Mouse (Mus musculus) effector memory CD4-positive, alpha-beta T cell, adult 5 months (primary cell): Measurements from ENCODE around the gene Rsc1a1. TPM values are rescaled to one million over a fixed set of nuclear protein-coding genes. Genes with fewer than 3 reads are reported as not detected.

Source experiments
- polyA plus RNA-seq: library from polyadenylated mRNA; unstranded; fragments of 100-300 nt; shearing (Covaris generic); gene quantifications from one replicate; pipeline ENCODE4 v1.2.1, GENCODE M21; 2017

Rsc1a1 gene
- not detected for polyA plus RNA-seq

DNA sequence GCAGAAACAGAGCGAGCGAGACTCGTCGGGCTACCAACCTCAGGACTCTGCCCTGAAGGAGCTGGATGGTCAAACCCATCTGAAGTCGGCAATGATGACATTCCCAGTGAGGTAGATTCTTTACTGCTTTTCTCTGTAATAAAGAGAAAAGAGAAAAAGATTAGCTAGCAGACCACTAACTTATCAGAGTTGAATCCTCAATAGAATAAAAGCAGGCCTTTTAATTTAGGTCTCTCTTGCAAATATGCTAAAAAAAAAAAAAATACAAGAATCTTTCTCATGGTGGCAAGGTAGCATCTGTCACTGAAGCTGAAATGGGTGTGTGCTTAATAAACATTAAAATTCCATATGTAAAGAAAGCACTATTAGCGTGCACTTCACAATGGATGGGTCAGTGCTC, at the start of gene Rsc1a1:
TSS of gene Rsc1a1 (minus strand) at position 101 of the 400 bp plus-strand sequence.

GRCm38 (mm10) chr4:141722731-141723672, 37.6 kb upstream of the Rsc1a1 start, which contains the start of gene Ddi2:
Gene Ddi2, minus strand, starts transcription at chr4:141723419.

DNA sequence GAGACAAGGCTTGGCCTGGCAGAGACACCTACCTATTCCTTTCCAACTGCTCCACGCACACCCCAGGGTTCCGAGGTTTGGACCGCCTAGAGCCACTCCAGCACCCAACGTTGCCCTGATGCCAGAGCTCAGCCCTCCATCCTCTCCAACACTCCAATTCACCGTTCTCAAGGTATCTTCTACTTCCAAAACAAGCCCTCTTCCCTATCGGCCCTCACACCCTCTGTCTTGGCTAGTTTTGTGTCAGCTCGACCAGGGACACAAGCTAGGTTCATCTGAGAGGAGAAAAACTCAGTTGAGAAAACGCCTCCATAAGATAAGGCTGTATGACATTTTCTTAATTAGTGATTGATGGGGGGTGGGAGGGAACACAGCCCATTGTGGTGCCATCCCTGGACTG, 20.6 kb downstream of the Rsc1a1 start, which contains the start of gene Plekhm2:
TSS of gene Plekhm2 (minus strand) at position 101 of the 400 bp plus-strand sequence.

Other genes with a start within 250 kb of the Rsc1a1 start
- not detected for gene Srarp, start 249.5 kb downstream of the Rsc1a1 start, polyA plus RNA-seq
- gene Zbtb17, start 240.9 kb downstream of the Rsc1a1 start, polyA plus RNA-seq: 37.9 TPM
- 30.0 TPM for gene Spen, start 147.0 kb downstream of the Rsc1a1 start, polyA plus RNA-seq
- not detected for gene Fblim1, start 79.5 kb downstream of the Rsc1a1 start, polyA plus RNA-seq
- gene Tmem82, start 67.0 kb downstream of the Rsc1a1 start, polyA plus RNA-seq: 0.29 TPM
- gene Slc25a34, start 61.8 kb downstream of the Rsc1a1 start, polyA plus RNA-seq: not detected
- gene Plekhm2, start 20.7 kb downstream of the Rsc1a1 start, polyA plus RNA-seq: 9.1 TPM
- gene Ddi2, start 37.8 kb upstream of the Rsc1a1 start, polyA plus RNA-seq: 37.7 TPM
- gene Agmat, start 61.1 kb upstream of the Rsc1a1 start, polyA plus RNA-seq: not detected
- gene Dnajc16, start 105.3 kb upstream of the Rsc1a1 start, polyA plus RNA-seq: 3.5 TPM
- 5.4 TPM for gene Casp9, start 108.0 kb upstream of the Rsc1a1 start, polyA plus RNA-seq
- not detected for gene Cela2a, start 140.6 kb upstream of the Rsc1a1 start, polyA plus RNA-seq
- gene Ctrc, start 160.8 kb upstream of the Rsc1a1 start, polyA plus RNA-seq: not detected
- gene Efhd2, start 189.3 kb upstream of the Rsc1a1 start, polyA plus RNA-seq: 97.6 TPM